Mouse (Mus musculus) activated CD4-positive, CD25-positive, alpha-beta regulatory T cell (primary cell): Measurements from ENCODE around the gene Ube2u. TPM values are rescaled to one million over a fixed set of nuclear protein-coding genes. Genes with fewer than 3 reads are reported as not detected.

Source experiments
- polyA plus RNA-seq, 2 experiments: library from polyadenylated mRNA; unstranded; fragments of 100-300 nt; shearing (Covaris generic); gene quantifications; one replicate each; pipeline ENCODE4 v1.2.1; 2017

The Ube2u gene
- polyA plus RNA-seq, result not detected

DNA sequence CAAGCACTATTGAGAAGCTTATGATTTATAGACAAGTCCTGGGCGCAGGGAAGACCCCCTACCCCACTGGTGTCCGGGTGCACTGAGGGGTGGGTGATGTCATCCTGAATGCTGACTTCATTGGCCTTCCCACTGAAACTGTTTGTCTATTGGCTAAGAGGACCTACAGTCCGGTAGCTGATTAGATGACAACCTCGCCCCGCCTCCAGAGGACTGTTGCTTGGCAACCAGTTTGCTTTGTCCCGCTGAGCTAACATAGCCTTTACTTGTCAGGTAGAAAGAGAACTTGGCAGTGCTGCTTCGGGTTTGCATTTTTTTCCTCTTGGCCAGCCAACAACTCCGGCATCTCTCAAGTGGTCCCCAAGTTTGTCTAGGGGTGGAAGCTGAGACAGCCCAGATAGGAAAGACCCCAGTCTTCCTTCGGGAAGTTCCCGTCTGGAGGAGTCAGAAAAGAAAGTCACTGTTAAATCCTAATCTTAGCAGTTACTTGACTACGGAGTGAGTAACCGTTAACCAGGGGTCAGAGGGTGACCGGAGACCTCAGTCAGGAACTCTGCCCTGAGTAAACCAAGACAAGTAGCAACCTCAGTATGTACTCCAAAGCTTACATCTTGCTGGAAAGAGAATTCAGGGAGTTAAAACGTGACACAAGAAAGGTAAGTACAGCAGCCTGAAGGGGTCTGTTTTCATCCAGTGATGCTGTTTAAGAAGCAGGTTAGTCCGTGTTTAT lies at the start of gene Ube2u:
Ube2u (plus strand) TSS at position 258 of the 730 bp plus-strand sequence.

